Mouse (Mus musculus): ENCODE data around the gene Pex7. TPM values are rescaled to one million over a fixed set of nuclear protein-coding genes. Genes with fewer than 3 reads are reported as not detected.

Pex7 gene
- polyA plus RNA-seq, 1 experiment from 2014 or later: 25.5 TPM

GRCm38 (mm10) chr10:19891686-19892085 is 15.8 kb downstream of the Pex7 start:
- H3K4me3 ChIP-seq: no peak overlapping the region
- no peaks in the 10 kb centered on the region for H3K27me3 ChIP-seq (ENCODE audit: poor library complexity, severe bottlenecking)
- WGBS: 50% methylated on average over 3 of the region's 3 CpGs
- no peaks in the 10 kb centered on the region for H3K4me1 ChIP-seq
- peaks cover 3% of the 10 kb centered on the region; the same call in 1 of the 2 replicates for H3K36me3 ChIP-seq (replicated peaks)
- DNase-seq (ENCODE audit: extremely low spot score, low spot score): no peak
- no peak overlapping the region for H3K27ac ChIP-seq
- no peaks in the 10 kb centered on the region for H3K9me3 ChIP-seq

GRCm38 (mm10) chr10:19889908-19890307 is 17.6 kb downstream of the Pex7 start:
- DNase-seq (ENCODE audit: extremely low spot score, low spot score): no peak
- no peak overlapping the region for H3K4me3 ChIP-seq
- H3K36me3 ChIP-seq (replicated peaks): peaks cover 6% of the 10 kb centered on the region; the same call in 1 of the 2 replicates
- H3K27me3 ChIP-seq (ENCODE audit: poor library complexity, severe bottlenecking): no peaks in the 10 kb centered on the region
- H3K27ac ChIP-seq: no peak overlapping the region
- H3K4me1 ChIP-seq: no peaks in the 10 kb centered on the region
- 88% methylated on average over 3 of the region's 3 CpGs for WGBS
- H3K9me3 ChIP-seq: no peaks in the 10 kb centered on the region

GRCm38 (mm10) chr10:19886249-19886648 is 21.2 kb downstream of the Pex7 start:
- no peak for DNase-seq (ENCODE audit: extremely low spot score, low spot score)
- Histone ChIP-seq H3K4me3 (no peak overlapping the region), H3K36me3 (replicated peaks) (0 out of 2 replicates have a peak, but pooled peaks cover 13% of the 10 kb centered on the region), H3K27ac (no peak overlapping the region), H3K4me1 (no peaks in the 10 kb centered on the region), H3K9me3 (no peaks in the 10 kb centered on the region), H3K27me3 (ENCODE audit: poor library complexity, severe bottlenecking) (no peaks in the 10 kb centered on the region)
- 94% methylated on average over 3 of the region's 3 CpGs for WGBS

GRCm38 (mm10) chr10:19884409-19884808 is 23.1 kb downstream of the Pex7 start:
- H3K4me3 ChIP-seq: no peak overlapping the region
- WGBS: 79% methylated on average over 4 of the region's 4 CpGs
- no peaks in the 10 kb centered on the region for H3K4me1 ChIP-seq
- H3K9me3 ChIP-seq: no peaks in the 10 kb centered on the region
- H3K27me3 ChIP-seq (ENCODE audit: poor library complexity, severe bottlenecking): no peaks in the 10 kb centered on the region
- H3K36me3 ChIP-seq (replicated peaks): 0 out of 2 replicates have a peak, but pooled peaks cover 13% of the 10 kb centered on the region
- no peak for DNase-seq (ENCODE audit: extremely low spot score, low spot score)
- no peak overlapping the region for H3K27ac ChIP-seq

- WGBS: 77% methylated on average over 3 of the region's 3 CpGs
- H3K36me3 ChIP-seq (replicated peaks): 0 out of 2 replicates have a peak, but pooled peaks cover 7% of the 10 kb centered on the region
- H3K27ac ChIP-seq: no peak overlapping the region
- no peaks in the 10 kb centered on the region for H3K9me3 ChIP-seq
- no peaks in the 10 kb centered on the region for H3K27me3 ChIP-seq (ENCODE audit: poor library complexity, severe bottlenecking)
- H3K4me1 ChIP-seq: peaks cover 5% of the 10 kb centered on the region; the same call in 1 of the 2 replicates
- DNase-seq (ENCODE audit: extremely low spot score, low spot score): no peak
- H3K4me3 ChIP-seq: no peak overlapping the region
These were observed 27.1 kb downstream of the Pex7 start for GRCm38 (mm10) chr10:19880437-19880836.

GRCm38 (mm10) chr10:19879161-19879560 is 28.3 kb downstream of the Pex7 start:
- Histone ChIP-seq H3K27me3 (ENCODE audit: poor library complexity, severe bottlenecking) (no peaks in the 10 kb centered on the region), H3K4me3 (no peak overlapping the region), H3K4me1 (peaks cover 5% of the 10 kb centered on the region; the same call in 1 of the 2 replicates), H3K36me3 (replicated peaks) (0 out of 2 replicates have a peak, but pooled peaks cover 3% of the 10 kb centered on the region), H3K9me3 (no peaks in the 10 kb centered on the region), H3K27ac (no peak overlapping the region)
- WGBS: 91% methylated on average over 6 of the region's 6 CpGs
- DNase-seq (ENCODE audit: extremely low spot score, low spot score): no peak

- DNase-seq (ENCODE audit: extremely low spot score, low spot score): no peak
- Histone ChIP-seq H3K9me3 (no peaks in the 10 kb centered on the region), H3K27ac (no peak overlapping the region), H3K36me3 (replicated peaks) (no peaks in the 10 kb centered on the region), H3K4me1 (peaks cover 5% of the 10 kb centered on the region; the same call in 1 of the 2 replicates), H3K27me3 (ENCODE audit: poor library complexity, severe bottlenecking) (no peaks in the 10 kb centered on the region), H3K4me3 (no peak overlapping the region)
- 88% methylated on average over 9 of the region's 9 CpGs for WGBS
These were observed 29.8 kb downstream of the Pex7 start for GRCm38 (mm10) chr10:19877679-19878078.

- no peak for DNase-seq (ENCODE audit: extremely low spot score, low spot score)
- 89% methylated on average over 8 of the region's 8 CpGs for WGBS
- peaks cover 5% of the 10 kb centered on the region; the same call in 1 of the 2 replicates for H3K4me1 ChIP-seq
- H3K36me3 ChIP-seq (replicated peaks): no peaks in the 10 kb centered on the region
- no peaks in the 10 kb centered on the region for H3K27me3 ChIP-seq (ENCODE audit: poor library complexity, severe bottlenecking)
- H3K4me3 ChIP-seq: no peak overlapping the region
- no peak overlapping the region for H3K27ac ChIP-seq
- H3K9me3 ChIP-seq: no peaks in the 10 kb centered on the region
These were observed 30.2 kb downstream of the Pex7 start for GRCm38 (mm10) chr10:19877257-19877656.

GRCm38 (mm10) chr10:19876669-19877068 is 30.8 kb downstream of the Pex7 start:
- Histone ChIP-seq H3K27me3 (ENCODE audit: poor library complexity, severe bottlenecking) (no peaks in the 10 kb centered on the region), H3K4me1 (peaks cover 5% of the 10 kb centered on the region; the same call in 1 of the 2 replicates), H3K9me3 (no peaks in the 10 kb centered on the region), H3K4me3 (no peak overlapping the region), H3K36me3 (replicated peaks) (no peaks in the 10 kb centered on the region), H3K27ac (no peak overlapping the region)
- no peak for DNase-seq (ENCODE audit: extremely low spot score, low spot score)
- WGBS: 67% methylated on average over 7 of the region's 7 CpGs

GRCm38 (mm10) chr10:19875346-19875745 is 32.1 kb downstream of the Pex7 start:
- Histone ChIP-seq H3K4me1 (peaks cover 5% of the 10 kb centered on the region; the same call in 1 of the 2 replicates), H3K4me3 (no peak overlapping the region), H3K36me3 (replicated peaks) (no peaks in the 10 kb centered on the region), H3K27ac (no peak overlapping the region), H3K27me3 (ENCODE audit: poor library complexity, severe bottlenecking) (no peaks in the 10 kb centered on the region), H3K9me3 (no peaks in the 10 kb centered on the region)
- WGBS: 92% methylated on average over 5 of the region's 5 CpGs
- no peak for DNase-seq (ENCODE audit: extremely low spot score, low spot score)

GRCm38 (mm10) chr10:19855597-19856306 is 51.7 kb downstream of the Pex7 start:
- 92% methylated on average over 7 of the region's 7 CpGs for WGBS
- no peak overlapping the region for H3K4me3 ChIP-seq
- H3K4me1 ChIP-seq: peaks cover 14% of the 10 kb centered on the region
- DNase-seq (ENCODE audit: extremely low spot score, low spot score): no peak
- H3K27ac ChIP-seq: no peak overlapping the region
- H3K27me3 ChIP-seq (ENCODE audit: poor library complexity, severe bottlenecking): peaks cover 36% of the 10 kb centered on the region
- H3K9me3 ChIP-seq: no peaks in the 10 kb centered on the region
- H3K36me3 ChIP-seq (replicated peaks): no peaks in the 10 kb centered on the region

GRCm38 (mm10) chr10:19853609-19854008 is 53.9 kb downstream of the Pex7 start:
- Histone ChIP-seq H3K4me1 (peaks cover 33% of the 10 kb centered on the region), H3K4me3 (no peak overlapping the region), H3K36me3 (replicated peaks) (no peaks in the 10 kb centered on the region), H3K9me3 (no peaks in the 10 kb centered on the region), H3K27ac (no peak overlapping the region), H3K27me3 (ENCODE audit: poor library complexity, severe bottlenecking) (peaks cover 57% of the 10 kb centered on the region)
- WGBS: 74% methylated on average over 2 of the region's 2 CpGs
- DNase-seq (ENCODE audit: extremely low spot score, low spot score): no peak

- Histone ChIP-seq H3K4me3 (no peak overlapping the region), H3K36me3 (replicated peaks) (no peaks in the 10 kb centered on the region), H3K27ac (no peak overlapping the region), H3K27me3 (ENCODE audit: poor library complexity, severe bottlenecking) (peaks cover 65% of the 10 kb centered on the region), H3K4me1 (peaks cover 33% of the 10 kb centered on the region), H3K9me3 (no peaks in the 10 kb centered on the region)
- DNase-seq (ENCODE audit: extremely low spot score, low spot score): no peak
- WGBS: 31% methylated on average over 6 of the region's 6 CpGs
These were observed 54.7 kb downstream of the Pex7 start for GRCm38 (mm10) chr10:19852776-19853175.

Data from forebrain, embryonic 10.5 days (tissue).